Mouse (Mus musculus): ENCODE measurements around the gene Slc36a4. TPM values are rescaled to one million over a fixed set of nuclear protein-coding genes. Genes with fewer than 3 reads are reported as not detected.

Slc36a4 gene
- polyA plus RNA-seq (2012; fragmentation: generic; extraction: Trizol) = 2.6 TPM

GRCm38 (mm10) chr9:15709599-15710381, at the start of gene Slc36a4:
TSS of gene Slc36a4 (plus strand) at chr9:15709738.
- peak within 1 kb of the TSS; percentile 83 for H3K4me2 ChIP-seq (ENCODE audit: low read depth)
- H3K79me2 ChIP-seq (ENCODE audit: control insufficient read depth, insufficient read depth) = no peaks in the 10 kb centered on the region
- no peak for TF ChIP-seq MYOG (IDR thresholded peaks at IDR 0.05; ENCODE audit: control insufficient read depth in 1 of 3, insufficient read depth in 1 of 3, insufficient read length in 2 of 3, low read depth in 2 of 3)
- TF ChIP-seq POLR2AphosphoS2 (IDR thresholded peaks at IDR 0.05; ENCODE audit: insufficient read length, low read depth) = peak; percentile 28
- peak; percentile 34 for TF ChIP-seq POLR2A (IDR thresholded peaks at IDR 0.05; ENCODE audit: insufficient read length, low read depth)
- no peaks in the 10 kb centered on the region for H3K36me3 ChIP-seq (ENCODE audit: control insufficient read depth, insufficient read depth)
- H3ac ChIP-seq (ENCODE audit: control insufficient read depth, insufficient read length) = peak within 1 kb of the TSS; percentile 94
- no peaks in the 10 kb centered on the region for H3K27me3 ChIP-seq (ENCODE audit: control insufficient read depth, insufficient read depth, insufficient read length)
- H3K4me3 ChIP-seq = peak within 1 kb of the TSS; percentile 40

GRCm38 (mm10) chr9:15664606-15665005, 44.9 kb upstream of the Slc36a4 start:
- Histone ChIP-seq H3K79me2 (ENCODE audit: control insufficient read depth, insufficient read depth) (no peaks in the 10 kb centered on the region), H3K36me3 (ENCODE audit: control insufficient read depth, insufficient read depth) (no peaks in the 10 kb centered on the region), H3K27me3 (ENCODE audit: control insufficient read depth, insufficient read depth, insufficient read length) (no peaks in the 10 kb centered on the region)

GRCm38 (mm10) chr9:15669452-15669851, 40.1 kb upstream of the Slc36a4 start:
- TF ChIP-seq POLR2A (IDR thresholded peaks at IDR 0.05; ENCODE audit: insufficient read length, low read depth) (no peak), E2F4 (IDR thresholded peaks at IDR 0.05; ENCODE audit: insufficient read depth) (no peak), TCF3 (IDR thresholded peaks at IDR 0.05; ENCODE audit: insufficient read length, low read depth) (no peak), MAX (IDR thresholded peaks at IDR 0.05; ENCODE audit: low read depth) (no peak), POLR2AphosphoS2 (IDR thresholded peaks at IDR 0.05; ENCODE audit: insufficient read length, low read depth) (no peak), TCF12 (IDR thresholded peaks at IDR 0.05; ENCODE audit: insufficient read depth, poor library complexity, severe bottlenecking) (no peak), CEBPB (IDR thresholded peaks at IDR 0.05; ENCODE audit: insufficient read depth, poor library complexity, severe bottlenecking) (no peak), REST (IDR thresholded peaks at IDR 0.05; ENCODE audit: insufficient read depth, insufficient read length) (no peak), SRF (IDR thresholded peaks at IDR 0.05; ENCODE audit: control insufficient read depth, insufficient read length, low read depth) (no peak), USF1 (IDR thresholded peaks at IDR 0.05; ENCODE audit: low read depth) (no peak)
- no peak overlapping the region for H3ac ChIP-seq (ENCODE audit: control insufficient read depth, insufficient read length)
- H3K4me3 ChIP-seq = no peak overlapping the region
- H3K4me2 ChIP-seq (ENCODE audit: low read depth) = no peak overlapping the region
- no peaks in the 10 kb centered on the region for H3K27me3 ChIP-seq (ENCODE audit: control insufficient read depth, insufficient read depth, insufficient read length)
- no peaks in the 10 kb centered on the region for H3K36me3 ChIP-seq (ENCODE audit: control insufficient read depth, insufficient read depth)
- H3K79me2 ChIP-seq (ENCODE audit: control insufficient read depth, insufficient read depth) = no peaks in the 10 kb centered on the region

More at GRCm38 (mm10) chr9:15664606-15665005, 44.9 kb upstream of the Slc36a4 start:
- no peak overlapping the region for H3K4me2 ChIP-seq (ENCODE audit: low read depth)
- H3ac ChIP-seq (ENCODE audit: control insufficient read depth, insufficient read length) = no peak overlapping the region
- no peak for TF ChIP-seq REST (IDR thresholded peaks at IDR 0.05; ENCODE audit: insufficient read depth, insufficient read length)
- no peak for TF ChIP-seq POLR2AphosphoS2 (IDR thresholded peaks at IDR 0.05; ENCODE audit: insufficient read length, low read depth)
- TF ChIP-seq MAX (IDR thresholded peaks at IDR 0.05; ENCODE audit: low read depth) = no peak
- no peak for TF ChIP-seq E2F4 (IDR thresholded peaks at IDR 0.05; ENCODE audit: insufficient read depth)
- no peak for TF ChIP-seq CEBPB (IDR thresholded peaks at IDR 0.05; ENCODE audit: insufficient read depth, poor library complexity, severe bottlenecking)
- TF ChIP-seq TCF3 (IDR thresholded peaks at IDR 0.05; ENCODE audit: insufficient read length, low read depth) = no peak
- TF ChIP-seq SRF (IDR thresholded peaks at IDR 0.05; ENCODE audit: control insufficient read depth, insufficient read length, low read depth) = no peak
- TF ChIP-seq TCF12 (IDR thresholded peaks at IDR 0.05; ENCODE audit: insufficient read depth, poor library complexity, severe bottlenecking) = no peak
- TF ChIP-seq USF1 (IDR thresholded peaks at IDR 0.05; ENCODE audit: low read depth) = no peak
- H3K4me3 ChIP-seq = no peak overlapping the region

GRCm38 (mm10) chr9:15670002-15670527, 39.5 kb upstream of the Slc36a4 start:
- H3K27me3 ChIP-seq (ENCODE audit: control insufficient read depth, insufficient read depth, insufficient read length) = no peaks in the 10 kb centered on the region
- H3K79me2 ChIP-seq (ENCODE audit: control insufficient read depth, insufficient read depth) = no peaks in the 10 kb centered on the region
- H3ac ChIP-seq (ENCODE audit: control insufficient read depth, insufficient read length) = no peak overlapping the region
- no peak overlapping the region for H3K4me2 ChIP-seq (ENCODE audit: low read depth)
- TF ChIP-seq MYOG (IDR thresholded peaks at IDR 0.05; ENCODE audit: control insufficient read depth in 1 of 3, insufficient read depth in 1 of 3, insufficient read length in 2 of 3, low read depth in 2 of 3) (no peak), REST (IDR thresholded peaks at IDR 0.05; ENCODE audit: insufficient read depth, insufficient read length) (no peak), POLR2A (IDR thresholded peaks at IDR 0.05; ENCODE audit: insufficient read length, low read depth) (no peak)
- no peak overlapping the region for H3K4me3 ChIP-seq
- H3K36me3 ChIP-seq (ENCODE audit: control insufficient read depth, insufficient read depth) = no peaks in the 10 kb centered on the region

- H3K4me3 ChIP-seq = no peak overlapping the region
- TF ChIP-seq MAX (IDR thresholded peaks at IDR 0.05; ENCODE audit: low read depth) (no peak), MYOD1 (IDR thresholded peaks at IDR 0.05; ENCODE audit: control insufficient read depth in 1 of 3, insufficient read length in 2 of 3, low read depth in 2 of 3) (no peak), SRF (IDR thresholded peaks at IDR 0.05; ENCODE audit: control insufficient read depth, insufficient read length, low read depth) (no peak), CEBPB (IDR thresholded peaks at IDR 0.05; ENCODE audit: insufficient read depth, poor library complexity, severe bottlenecking) (no peak), POLR2AphosphoS2 (IDR thresholded peaks at IDR 0.05; ENCODE audit: insufficient read length, low read depth) (no peak), REST (IDR thresholded peaks at IDR 0.05; ENCODE audit: insufficient read depth, insufficient read length) (no peak), TCF3 (IDR thresholded peaks at IDR 0.05; ENCODE audit: insufficient read length, low read depth) (no peak), TCF12 (IDR thresholded peaks at IDR 0.05; ENCODE audit: insufficient read depth, poor library complexity, severe bottlenecking) (no peak), MYOG (IDR thresholded peaks at IDR 0.05; ENCODE audit: control insufficient read depth in 1 of 3, insufficient read depth in 1 of 3, insufficient read length in 2 of 3, low read depth in 2 of 3) (no peak)
- H3K27me3 ChIP-seq (ENCODE audit: control insufficient read depth, insufficient read depth, insufficient read length) = no peaks in the 10 kb centered on the region
- H3K36me3 ChIP-seq (ENCODE audit: control insufficient read depth, insufficient read depth) = no peaks in the 10 kb centered on the region
- H3K79me2 ChIP-seq (ENCODE audit: control insufficient read depth, insufficient read depth) = no peaks in the 10 kb centered on the region
- H3ac ChIP-seq (ENCODE audit: control insufficient read depth, insufficient read length) = no peak overlapping the region
- H3K4me2 ChIP-seq (ENCODE audit: low read depth) = no peak overlapping the region
These were observed 37.3 kb upstream of the Slc36a4 start for GRCm38 (mm10) chr9:15672251-15672650.

Measured in myocyte (in vitro differentiated cells).